Mouse (Mus musculus) heart, adult 18-20 months (tissue): ENCODE results near the gene Ehbp1. TPM values are rescaled to one million over a fixed set of nuclear protein-coding genes. Genes with fewer than 3 reads are reported as not detected.

Experiments used
- DNase-seq, 2 experiments: peaks; one replicate each; pipeline ENCODE4 v3.0.0; 2021 to 2022; ENCODE audit warnings: mixed read lengths in 1 of 2
- total RNA-seq, 2 experiments: library from RNA; stranded (reverse); gene quantifications; 2 replicates each; pipeline ENCODE4 v1.2.3; 2021

Ehbp1 gene
- total RNA-seq, 2 experiments from 2014 or later: 108 to 116 TPM

- DNase-seq: no peak
Observed at GRCm38 (mm10) chr11:22196776-22197175, 145.3 kb downstream of the Ehbp1 start.

GRCm38 (mm10) chr11:22194607-22195006 lies 147.5 kb downstream of the Ehbp1 start:
- DNase-seq: peak; percentile 23 to 29

- no peak for DNase-seq
Observed at GRCm38 (mm10) chr11:22190576-22190975, 151.5 kb downstream of the Ehbp1 start.

GRCm38 (mm10) chr11:22189970-22190369 lies 152.1 kb downstream of the Ehbp1 start:
- DNase-seq: no peak

GRCm38 (mm10) chr11:22181530-22182501 lies 160.3 kb downstream of the Ehbp1 start:
- DNase-seq: no peak

- DNase-seq: no peak
Observed at GRCm38 (mm10) chr11:22180146-22180545, 161.9 kb downstream of the Ehbp1 start.

- no peak for DNase-seq
Observed at GRCm38 (mm10) chr11:22178569-22178968, 163.5 kb downstream of the Ehbp1 start.

GRCm38 (mm10) chr11:22174311-22174710 lies 167.8 kb downstream of the Ehbp1 start:
- no peak for DNase-seq

- peak; percentile 63 to 71 for DNase-seq
Observed at GRCm38 (mm10) chr11:22170962-22171638, 171.0 kb downstream of the Ehbp1 start.

GRCm38 (mm10) chr11:22157882-22158281 lies 184.2 kb downstream of the Ehbp1 start:
- DNase-seq: no peak

GRCm38 (mm10) chr11:22156182-22156581 lies 185.9 kb downstream of the Ehbp1 start:
- DNase-seq: no peak

- DNase-seq: no peak
Observed at GRCm38 (mm10) chr11:22155366-22156095, 186.6 kb downstream of the Ehbp1 start.

GRCm38 (mm10) chr11:22154501-22155294 lies 187.4 kb downstream of the Ehbp1 start:
- peak in 1 of 2 experiments; percentile 42 for DNase-seq

GRCm38 (mm10) chr11:22140737-22141136 lies 201.4 kb downstream of the Ehbp1 start:
- DNase-seq: no peak

GRCm38 (mm10) chr11:22138466-22138865 lies 203.6 kb downstream of the Ehbp1 start:
- peak in 1 of 2 experiments; percentile 16 for DNase-seq

- DNase-seq: no peak
Observed at GRCm38 (mm10) chr11:22125188-22125587, 216.9 kb downstream of the Ehbp1 start.

GRCm38 (mm10) chr11:22118853-22119252 lies 223.2 kb downstream of the Ehbp1 start:
- DNase-seq: no peak

- DNase-seq: no peak
Observed at GRCm38 (mm10) chr11:22112161-22112560, 229.9 kb downstream of the Ehbp1 start.

GRCm38 (mm10) chr11:22089346-22089745 lies 252.7 kb downstream of the Ehbp1 start:
- no peak for DNase-seq

GRCm38 (mm10) chr11:22063352-22063751 lies 278.7 kb downstream of the Ehbp1 start:
- DNase-seq: no peak

GRCm38 (mm10) chr11:22061660-22062059 lies 280.4 kb downstream of the Ehbp1 start:
- DNase-seq: peak in 1 of 2 experiments; percentile 5

- no peak for DNase-seq
Observed at GRCm38 (mm10) chr11:22057538-22057937, 284.6 kb downstream of the Ehbp1 start.
